Mouse (Mus musculus) liver, adult 2 months (tissue): ENCODE measurements at regions not wholly inside any gene's neighbourhood (a gene's known extent, or its start where the extent isn't known, plus 50 kb on each side); places are given as distances from the start of the nearest gene placed in this dataset.

Experiments
- CTCF ChIP-seq: fragments of 200-500 bp; IDR thresholded peaks from 2 replicates; pipeline ENCODE4 v1.5.1; 2011; ENCODE audit warnings: low read depth, low read length, control low read depth
- POLR2A ChIP-seq: fragments of 200-500 bp; IDR thresholded peaks from 2 replicates; pipeline ENCODE4 v1.6.1; 2011; ENCODE audit warnings: low read length, control low read depth; ENCODE audit not compliant: insufficient read depth; ENCODE audit errors: extremely low read depth

DNA sequence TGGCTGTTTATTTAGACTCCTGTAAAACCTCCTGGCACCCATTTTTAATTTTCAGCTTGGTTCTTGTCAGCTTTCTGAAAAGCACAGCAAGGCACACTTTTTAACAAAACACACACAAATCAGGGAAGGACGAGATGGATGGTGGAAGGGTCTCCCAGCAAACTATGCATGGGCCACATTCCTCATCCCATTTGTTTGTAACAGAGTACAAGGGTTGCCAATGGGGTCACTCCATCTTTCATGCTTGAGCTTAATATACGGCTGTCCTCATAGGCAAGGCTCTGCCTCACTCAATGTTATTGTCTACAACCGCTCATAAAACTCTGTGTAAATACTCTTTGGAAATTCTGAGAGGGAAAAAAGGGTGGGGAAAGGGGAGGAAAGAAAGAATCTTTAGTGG, 347.9 kb upstream of the Slc24a2 start:
- TF ChIP-seq POLR2A, result no peak
- TF ChIP-seq CTCF, result no peak
